Mouse (Mus musculus) urinary bladder, postnatal 14 days (tissue): ENCODE measurements at regions not wholly inside any gene's neighbourhood (a gene's known extent, or its start where the extent isn't known, plus 50 kb on each side); places are given as distances from the start of the nearest gene placed in this dataset.

ENCODE experiments used
- DNase-seq: peaks from one replicate; pipeline ENCODE4 v3.0.0; 2021; ENCODE audit warnings: low spot score

- peak; percentile 91 for DNase-seq
Observed at GRCm38 (mm10) chr10:117434871-117435733, 55.3 kb upstream of the Cpsf6 start.

- no peak for DNase-seq
Observed at GRCm38 (mm10) chr10:117434293-117434842, 54.6 kb upstream of the Cpsf6 start.

- DNase-seq, result no peak
Observed at GRCm38 (mm10) chr10:117433547-117434292, 53.9 kb upstream of the Cpsf6 start.

- DNase-seq, result no peak
Observed at GRCm38 (mm10) chr10:117432871-117433546, 53.2 kb upstream of the Cpsf6 start.

GRCm38 (mm10) chr10:117432415-117432814, 52.6 kb upstream of the Cpsf6 start:
- peak; percentile 79 for DNase-seq

- DNase-seq, result no peak
Observed at GRCm38 (mm10) chr10:117431850-117432249, 52.0 kb upstream of the Cpsf6 start.

- DNase-seq, result no peak
Observed at GRCm38 (mm10) chr10:117431086-117431619, 51.3 kb upstream of the Cpsf6 start.

GRCm38 (mm10) chr10:117430224-117430884, 50.5 kb upstream of the Cpsf6 start:
- DNase-seq, result no peak

GRCm38 (mm10) chr10:117429459-117430183, 49.8 kb upstream of the Cpsf6 start:
- DNase-seq, result no peak
